Mouse (Mus musculus): ENCODE data around the gene Serpinb3d. TPM values are rescaled to one million over a fixed set of nuclear protein-coding genes. Genes with fewer than 3 reads are reported as not detected.

Serpinb3d gene
- total RNA-seq (2023), result not detected

GRCm38 (mm10) chr1:107083406-107083805 lies at the start of gene Serpinb3d:
Serpinb3d (minus strand) TSS chr1:107083506.

GRCm38 (mm10) chr1:107052203-107052602 lies 31.1 kb downstream of the Serpinb3d start, which contains the start of gene Serpinb3a:
Serpinb3a (minus strand) TSS chr1:107052303.

Other genes starting within 250 kb of the Serpinb3d start
- not detected for gene Serpinb5, start 222.3 kb downstream of the Serpinb3d start, total RNA-seq (2023)
- not detected for gene Serpinb12, start 149.1 kb downstream of the Serpinb3d start, total RNA-seq (2023)
- gene Serpinb13, start 102.5 kb downstream of the Serpinb3d start, total RNA-seq (2023), result not detected
- not detected for gene Serpinb3a, start 31.2 kb downstream of the Serpinb3d start, total RNA-seq (2023)
- not detected for gene Serpinb3b, start 194.9 kb upstream of the Serpinb3d start, total RNA-seq (2023)
- not detected for gene Serpinb3c, start 194.9 kb upstream of the Serpinb3d start, total RNA-seq (2023)